Mouse (Mus musculus) kidney, postnatal 4 days (tissue): ENCODE measurements around the gene Tmem203.

Experiments used
- DNase-seq, 2 experiments: peaks; one replicate each; pipeline ENCODE4 v3.0.0; 2021; ENCODE audit warnings: mixed read lengths in 2 of 2

Tmem203 gene

GRCm38 (mm10) chr2:25264286-25264660 lies 9.0 kb downstream of the Tmem203 start:
- no peak for DNase-seq

- peak in 1 of 2 experiments; percentile 46 for DNase-seq
Observed at GRCm38 (mm10) chr2:25264851-25265250, 9.6 kb downstream of the Tmem203 start.

- DNase-seq: peak in 1 of 2 experiments; percentile 38
Observed at GRCm38 (mm10) chr2:25265897-25266656, 10.8 kb downstream of the Tmem203 start.

- peak; percentile 47 to 65 for DNase-seq
Observed at GRCm38 (mm10) chr2:25266720-25267119, 11.5 kb downstream of the Tmem203 start.

DNA sequence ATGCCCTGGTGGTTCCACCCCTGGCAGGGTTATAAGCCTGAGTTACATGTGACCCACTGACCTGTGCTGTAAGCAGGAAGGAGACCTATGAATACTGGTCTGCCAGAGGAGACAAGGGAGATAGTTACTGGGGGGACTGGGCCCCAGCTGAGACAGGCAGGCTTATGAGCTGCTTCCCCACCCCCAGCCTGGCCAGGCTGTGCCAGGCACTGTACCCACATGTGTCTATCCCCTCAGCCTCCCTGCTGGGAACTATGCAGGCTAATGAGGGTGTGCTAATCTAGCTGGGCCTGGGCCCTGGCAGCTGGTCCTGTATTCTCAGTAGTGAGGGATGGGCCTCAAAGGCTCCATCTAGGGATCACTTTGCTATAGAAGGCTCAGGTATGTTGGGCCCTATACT lies 12.0 kb downstream of the Tmem203 start:
- no peak for DNase-seq

- DNase-seq: no peak
Observed at GRCm38 (mm10) chr2:25267746-25268309, 12.6 kb downstream of the Tmem203 start.

DNA sequence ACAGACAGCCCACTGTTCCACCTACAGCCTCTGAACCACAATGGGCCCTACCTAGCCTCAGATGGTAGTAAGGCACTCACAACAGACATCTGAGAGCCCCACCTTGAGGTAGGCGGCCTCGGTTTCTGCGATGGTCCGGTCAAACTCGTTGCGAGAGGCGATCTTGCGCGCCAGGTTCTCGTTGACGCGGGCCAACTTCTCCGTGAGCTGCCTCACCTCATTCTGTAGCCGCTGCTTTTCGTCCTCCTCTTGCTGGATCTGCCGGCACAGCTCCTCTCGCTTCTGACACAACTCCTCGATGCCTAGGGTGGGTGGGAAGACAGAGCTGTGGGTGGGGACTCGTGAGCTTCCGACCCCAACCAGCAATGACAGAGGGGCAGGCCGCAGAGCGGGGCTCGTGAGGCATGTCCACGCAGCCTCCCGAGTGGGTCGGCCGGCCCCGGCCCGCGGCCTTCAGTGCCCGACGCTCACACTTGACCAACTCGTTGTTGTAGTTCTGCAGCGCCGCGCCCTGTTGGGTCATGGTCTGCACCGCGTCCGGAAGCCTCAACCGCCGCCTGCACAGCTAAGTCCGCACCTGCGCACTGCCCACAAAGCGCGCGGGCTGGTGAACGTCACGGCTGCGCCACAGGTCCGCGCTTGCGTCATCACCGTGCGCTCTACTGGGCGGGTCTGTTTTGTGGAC lies 16.7 kb downstream of the Tmem203 start, which contains the start of the genes Ssna1 and Anapc2:
TSS of gene Ssna1 (minus strand) at position 612 of the 685 bp plus-strand sequence.
TSS of gene Anapc2 (plus strand) at position 652 of the 685 bp plus-strand sequence.
- peak; percentile 99 for DNase-seq

GRCm38 (mm10) chr2:25272515-25272914 lies 17.3 kb downstream of the Tmem203 start:
- DNase-seq: no peak

GRCm38 (mm10) chr2:25273010-25273409 lies 17.8 kb downstream of the Tmem203 start:
- DNase-seq: no peak

DNA sequence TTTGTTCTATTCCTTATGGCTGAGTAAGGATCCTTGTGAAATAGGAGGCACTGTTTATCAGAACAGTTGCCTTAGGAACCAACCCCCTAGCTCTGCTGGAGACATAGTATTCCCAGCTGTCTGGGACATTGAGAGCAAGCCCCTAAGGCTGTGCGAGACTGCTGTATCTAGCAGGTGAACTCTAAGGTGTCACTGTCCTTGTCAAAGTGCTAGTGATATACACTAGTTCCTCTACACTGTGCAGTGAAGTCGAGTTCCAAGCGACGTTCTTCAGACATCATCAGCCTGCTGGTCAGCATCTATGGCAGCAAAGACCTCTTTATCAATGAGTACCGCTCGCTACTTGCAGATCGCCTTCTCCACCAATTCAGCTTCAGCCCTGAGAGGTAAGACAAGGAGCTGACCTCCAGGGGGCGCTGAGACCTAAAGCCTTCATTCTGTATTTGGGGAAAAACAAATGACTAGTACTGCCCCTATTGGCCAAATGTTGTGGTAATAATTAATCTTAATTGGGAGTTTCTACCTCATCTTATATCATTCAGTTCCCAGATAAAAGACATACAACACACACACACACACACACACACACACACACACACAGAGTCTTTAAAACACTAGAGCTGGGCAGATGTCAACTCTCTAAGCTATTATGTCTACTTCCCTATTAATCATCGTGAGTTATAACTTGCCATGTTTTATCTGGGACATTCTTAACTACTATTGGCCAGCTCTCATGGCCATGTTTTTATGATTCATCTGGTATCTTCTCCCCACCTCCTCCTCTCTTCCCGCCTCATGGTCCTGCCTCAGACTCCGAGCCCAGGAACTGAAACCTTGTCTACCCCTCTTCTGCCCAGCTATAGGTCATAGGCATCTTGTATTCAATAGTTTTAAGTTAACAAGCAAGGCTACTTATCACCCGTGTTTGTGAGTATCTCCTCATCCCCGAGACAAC lies 24.0 kb downstream of the Tmem203 start:
- DNase-seq: peak; percentile 92

DNA sequence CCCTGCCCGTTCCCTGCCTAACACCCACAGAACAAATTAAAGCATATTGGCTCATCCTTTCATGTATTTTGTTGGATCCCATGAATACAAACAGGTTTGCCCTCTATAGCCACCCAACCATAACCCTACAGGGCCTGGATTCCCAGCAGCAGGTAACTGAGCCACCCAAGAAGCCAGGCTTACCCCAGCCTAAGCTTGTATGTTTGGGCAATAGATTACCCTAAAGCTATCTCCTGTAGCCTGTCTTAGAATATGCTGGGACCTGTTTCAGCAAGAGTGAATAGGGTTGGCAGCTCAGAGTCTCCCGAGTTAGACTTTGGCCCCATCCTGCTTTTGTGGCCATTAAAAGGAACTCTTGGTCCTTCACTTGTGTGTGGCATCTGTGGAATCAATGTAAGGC lies 30.3 kb downstream of the Tmem203 start:
- no peak for DNase-seq

GRCm38 (mm10) chr2:25286314-25286713 lies 31.1 kb downstream of the Tmem203 start:
- no peak for DNase-seq

DNA sequence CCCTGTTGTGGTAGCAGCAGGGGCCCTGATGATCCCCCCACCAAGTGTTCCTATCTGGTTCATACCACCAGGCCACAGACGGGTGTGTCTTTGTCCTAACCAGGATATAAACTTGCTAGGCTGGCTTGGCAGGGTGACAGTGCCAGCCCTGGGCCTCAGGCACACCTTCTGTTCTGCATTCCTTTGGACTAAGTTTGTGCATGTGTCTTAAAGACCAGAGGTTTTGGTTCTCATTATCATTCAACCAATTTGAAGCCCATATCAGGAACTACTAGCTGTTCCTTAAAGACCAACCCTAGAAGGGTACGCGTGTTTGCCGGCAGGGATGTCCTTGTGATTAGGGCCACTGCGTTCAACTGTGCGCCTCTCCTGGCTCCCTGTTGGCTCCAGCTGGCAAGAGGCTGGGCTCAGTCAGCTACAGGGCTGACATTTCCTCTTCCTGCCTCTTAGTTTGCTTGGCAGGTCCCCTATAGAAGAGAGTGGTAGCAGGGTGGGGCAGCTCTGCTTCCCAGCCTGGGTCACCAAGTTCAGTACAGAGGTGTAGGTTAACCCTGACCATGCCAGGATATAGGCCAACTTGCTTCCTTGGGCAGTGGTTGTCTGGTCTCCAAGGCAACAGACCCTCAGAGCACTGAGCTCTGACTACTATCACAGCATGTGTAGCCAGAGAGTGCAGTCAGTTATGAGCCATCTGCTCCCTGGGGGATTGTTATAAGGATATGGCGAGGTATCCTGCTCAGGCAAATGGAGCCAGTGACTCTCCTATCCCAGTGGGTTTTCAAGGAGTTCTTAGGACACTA lies 31.8 kb downstream of the Tmem203 start:
- peak in 1 of 2 experiments; percentile 43 for DNase-seq

DNA sequence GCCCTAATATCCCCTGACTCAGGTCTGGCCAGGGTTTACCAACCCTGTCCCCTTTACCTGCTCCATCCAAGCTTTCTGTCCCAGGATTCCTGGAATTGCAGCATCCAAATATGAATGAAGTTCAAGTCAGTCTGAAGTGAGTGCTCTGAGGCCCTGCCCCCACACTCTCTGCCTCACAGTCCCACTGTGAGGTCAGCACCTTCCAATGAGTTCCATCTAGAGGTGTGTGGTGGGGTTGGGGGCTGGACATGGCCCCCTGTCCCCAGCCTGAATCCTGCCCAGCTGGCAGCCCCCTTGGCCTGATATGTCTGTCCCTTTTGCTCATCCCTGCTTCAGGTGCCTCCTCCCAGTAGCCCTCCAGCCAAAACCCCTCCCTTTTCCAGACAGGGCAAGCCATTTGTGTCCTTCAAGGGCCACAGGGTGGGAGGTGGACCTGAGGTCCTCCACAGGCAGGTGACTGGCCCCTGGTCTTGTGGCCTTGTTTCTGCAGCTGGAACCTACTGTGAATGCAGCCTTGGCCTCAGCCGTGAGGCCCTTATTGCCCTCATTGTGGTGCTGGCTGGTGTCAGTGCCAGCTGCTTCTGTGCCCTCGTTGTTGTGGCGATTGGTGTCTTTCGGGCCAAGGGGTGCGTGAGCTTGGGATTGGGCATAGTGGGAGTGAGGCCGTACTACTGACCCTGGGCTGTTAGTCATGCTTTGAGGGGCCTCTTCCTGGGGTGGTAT lies 32.8 kb downstream of the Tmem203 start, which contains the start of gene Tmem210:
TSS of gene Tmem210 (plus strand) at position 219 of the 723 bp plus-strand sequence.
- DNase-seq: no peak

DNA sequence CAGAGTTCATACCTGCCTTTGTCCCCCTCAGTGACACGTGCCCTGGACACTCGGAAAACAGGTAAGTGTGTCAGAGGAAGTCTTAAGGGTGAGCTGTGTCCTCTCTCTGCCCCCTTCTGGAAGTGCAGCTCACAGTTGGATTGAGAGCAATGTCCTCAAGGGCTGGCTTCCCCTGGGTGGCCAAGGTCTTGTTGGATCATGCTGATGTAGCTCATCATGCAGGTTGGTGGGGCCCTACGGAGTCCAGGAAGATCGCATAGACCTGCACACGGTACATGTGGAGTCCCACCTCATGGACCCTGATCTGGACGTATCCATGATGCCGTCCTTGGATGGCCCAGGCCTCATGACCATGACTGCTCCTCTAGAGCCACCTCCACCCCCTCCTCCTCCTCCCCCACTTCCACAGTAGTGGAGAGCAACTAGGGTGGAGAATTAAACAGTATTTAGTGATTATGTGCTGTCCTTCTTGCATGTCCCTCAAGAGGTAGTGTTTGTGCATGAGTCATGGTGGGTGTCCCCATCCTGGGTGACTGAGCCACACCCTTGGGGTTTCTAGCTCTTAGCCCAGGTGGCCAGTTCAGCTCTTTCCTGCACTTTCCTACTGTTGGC lies 33.6 kb downstream of the Tmem203 start:
- DNase-seq: no peak

DNA sequence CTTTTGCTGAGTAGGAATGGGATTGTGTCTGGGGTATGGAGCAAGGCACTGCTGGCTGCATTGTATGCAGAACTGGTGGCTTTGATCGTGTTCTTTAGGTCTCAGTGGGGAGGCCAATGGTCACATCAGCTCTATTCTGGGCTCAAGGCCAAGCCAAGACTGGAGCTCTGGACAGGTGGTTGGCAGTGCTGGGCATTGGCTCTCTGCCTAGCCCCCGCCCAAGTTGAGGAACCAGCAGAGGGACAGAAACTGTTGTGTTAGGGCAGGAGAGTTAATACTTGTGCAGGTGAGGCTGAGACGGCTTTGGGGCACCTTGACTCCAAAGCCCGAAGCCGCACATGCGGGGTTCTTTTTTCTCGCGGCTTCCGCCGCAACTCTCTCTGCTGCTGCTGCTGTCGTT lies 34.4 kb downstream of the Tmem203 start, which contains the start of gene Lrrc26:
TSS of gene Lrrc26 (plus strand) at position 265 of the 400 bp plus-strand sequence.
- DNase-seq: peak; percentile 45 to 63

- DNase-seq: peak; percentile 34 to 60
Observed at GRCm38 (mm10) chr2:25290101-25290815, 35.0 kb downstream of the Tmem203 start.

GRCm38 (mm10) chr2:25290816-25291130 lies 35.5 kb downstream of the Tmem203 start:
- DNase-seq: peak in 1 of 2 experiments; percentile 35

DNA sequence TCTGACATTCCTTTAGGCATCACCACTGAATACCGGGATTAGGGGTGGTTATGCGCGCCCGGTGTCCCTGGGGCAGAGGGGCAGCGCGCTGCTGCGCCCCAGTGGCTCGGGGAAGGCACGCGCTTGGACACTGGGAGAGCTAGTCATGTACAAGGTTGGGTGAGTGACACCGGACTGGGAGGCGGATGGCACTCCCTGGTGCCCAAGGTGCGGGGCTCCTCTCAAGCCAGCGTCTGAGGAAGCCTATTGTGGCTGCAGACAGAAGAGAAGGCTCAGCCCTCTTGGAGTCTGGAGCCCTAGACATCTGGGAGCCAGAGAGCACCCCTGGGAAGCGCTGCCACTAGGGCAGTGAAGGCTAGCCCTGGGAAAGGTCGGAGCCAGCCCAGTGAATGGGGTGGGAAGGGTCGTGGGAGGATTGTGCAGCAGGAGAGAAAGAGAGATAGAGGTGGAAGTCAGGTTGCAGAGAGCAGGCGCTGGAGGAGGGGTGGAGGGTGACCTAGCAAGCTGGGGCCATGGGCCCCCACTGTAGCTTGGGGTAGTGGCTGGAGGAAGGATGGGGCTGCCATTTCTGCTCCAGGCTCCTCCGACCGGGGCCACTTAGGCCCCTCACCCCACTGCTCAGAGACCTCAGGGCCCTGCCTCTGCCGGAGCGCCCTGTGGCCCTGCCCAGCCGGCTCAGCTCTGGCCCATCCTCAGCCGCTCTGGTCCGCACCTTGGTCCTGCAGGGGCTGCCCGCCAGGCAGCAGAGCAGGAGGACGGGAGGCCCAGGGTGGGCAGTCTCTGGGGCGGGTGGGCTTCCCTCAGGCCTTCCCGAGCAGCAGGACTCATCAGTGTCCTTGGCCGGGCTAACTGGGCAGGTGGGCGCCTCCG lies 36.2 kb downstream of the Tmem203 start:
- peak in 1 of 2 experiments; percentile 29 for DNase-seq
